Mouse (Mus musculus): ENCODE results near the gene Atg9a. TPM values are rescaled to one million over a fixed set of nuclear protein-coding genes. Genes with fewer than 3 reads are reported as not detected.

The Atg9a gene
- polyA plus RNA-seq, 1 experiment from 2014 or later: 26.2 TPM

DNA sequence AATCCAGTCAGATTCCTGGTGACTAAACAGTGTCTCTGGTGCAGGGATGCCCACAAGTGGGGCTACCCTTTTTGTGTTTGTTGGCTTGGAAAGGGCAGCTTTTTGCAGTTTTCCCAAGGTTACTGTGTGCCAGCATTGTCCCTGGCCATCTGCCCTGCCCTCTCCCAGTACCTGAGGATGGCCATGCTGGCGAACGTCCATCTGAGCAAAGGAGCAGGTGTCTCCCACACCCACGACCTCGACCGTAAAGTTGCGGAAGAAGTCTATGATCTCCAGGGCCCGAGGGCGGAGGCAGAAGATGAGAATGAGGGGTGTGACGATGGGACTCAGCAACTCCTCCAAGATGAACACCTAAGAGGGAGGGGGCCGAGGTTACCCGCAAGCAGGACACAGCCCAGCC is 6.5 kb downstream of the Atg9a start:
- H3K4me1 ChIP-seq: peaks cover 41% of the 10 kb centered on the region
- no peak overlapping the region for H3K9ac ChIP-seq
- no peak overlapping the region for H3K27ac ChIP-seq
- no peak overlapping the region for H3K4me3 ChIP-seq
- peaks cover 4% of the 10 kb centered on the region; the same call in 1 of the 2 replicates for H3K9me3 ChIP-seq (replicated peaks)
- ATAC-seq: no peak
- H3K36me3 ChIP-seq: peaks cover 88% of the 10 kb centered on the region
- no peaks in the 10 kb centered on the region for H3K27me3 ChIP-seq (replicated peaks)
- no peak overlapping the region for H3K4me2 ChIP-seq
- 89% methylated on average over 11 of the region's 11 CpGs for WGBS (ENCODE audit: insufficient replicate concordance)

DNA sequence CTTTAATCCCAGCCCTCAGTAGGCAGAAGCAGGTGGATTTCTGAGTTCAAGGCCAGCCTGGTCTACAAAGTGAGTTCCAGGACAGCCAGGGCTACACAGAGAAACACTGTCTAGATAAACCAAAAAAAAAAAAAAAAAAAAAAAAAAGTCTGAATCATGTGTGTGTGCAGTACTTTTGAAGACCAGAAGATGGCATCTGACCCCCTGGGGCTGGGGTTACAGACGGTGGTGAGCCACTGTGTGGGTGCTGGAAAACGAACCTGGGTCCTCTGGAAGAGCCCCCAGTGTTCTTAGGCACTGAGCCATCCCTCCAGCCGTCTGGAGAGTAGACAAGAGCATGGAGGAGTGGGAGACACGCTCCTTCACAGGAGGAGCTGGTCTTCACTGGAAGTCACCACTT is 9.8 kb downstream of the Atg9a start:
- no peak overlapping the region for H3K27ac ChIP-seq
- no peak for ATAC-seq
- peaks cover 41% of the 10 kb centered on the region for H3K4me1 ChIP-seq
- whole genome bisulfite sequencing (ENCODE audit: insufficient replicate concordance): 75% methylated on average over 4 of the region's 4 CpGs
- no peak overlapping the region for H3K4me2 ChIP-seq
- no peak overlapping the region for H3K4me3 ChIP-seq
- H3K27me3 ChIP-seq (replicated peaks): no peaks in the 10 kb centered on the region
- H3K9ac ChIP-seq: no peak overlapping the region
- peaks cover 81% of the 10 kb centered on the region for H3K36me3 ChIP-seq
- peaks cover 4% of the 10 kb centered on the region; the same call in 1 of the 2 replicates for H3K9me3 ChIP-seq (replicated peaks)

DNA sequence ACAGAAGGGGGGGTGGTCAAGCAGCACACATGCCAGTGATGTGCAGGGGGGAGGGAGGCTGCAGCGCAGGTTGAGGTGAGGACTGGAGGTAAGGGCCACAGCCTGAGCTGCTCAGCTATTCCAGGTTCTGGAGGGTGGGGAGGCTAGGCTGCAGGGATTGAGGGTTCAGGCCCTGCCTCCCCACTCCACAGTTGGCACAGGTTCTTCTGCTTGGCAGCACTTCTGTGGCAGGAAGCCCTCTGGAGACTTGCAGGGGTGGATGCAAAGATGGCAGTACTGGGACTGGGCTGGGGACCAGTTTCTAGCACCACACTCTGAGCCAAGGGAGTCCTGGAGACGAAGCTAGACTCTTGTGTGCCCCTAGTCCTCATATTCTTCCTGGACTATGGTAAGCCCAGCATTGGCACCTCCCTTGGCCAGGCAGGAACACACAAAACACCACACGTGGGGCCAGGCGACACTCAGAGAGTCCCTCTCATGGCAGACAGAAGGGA is 10.6 kb downstream of the Atg9a start:
- peaks cover 81% of the 10 kb centered on the region for H3K36me3 ChIP-seq

DNA sequence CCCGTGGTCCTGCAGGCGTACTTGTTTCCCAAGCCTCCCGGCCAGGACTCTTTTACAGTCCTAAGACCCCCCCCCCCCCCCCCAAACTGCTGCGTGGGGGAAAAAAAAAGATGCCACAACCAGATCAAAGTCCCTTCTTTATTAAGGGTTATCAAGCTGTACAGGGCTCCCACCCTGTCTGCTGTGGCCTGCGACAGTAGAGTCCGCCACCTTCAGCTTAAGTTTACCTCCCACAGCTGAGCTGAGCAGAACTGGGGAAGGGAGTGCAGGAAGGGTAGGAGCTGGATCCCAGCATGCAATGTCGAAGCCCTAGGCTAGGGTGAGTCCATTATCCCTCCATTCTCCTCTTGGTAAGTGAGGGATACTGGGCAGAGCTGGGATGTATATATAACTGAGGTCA is 11.3 kb downstream of the Atg9a start:
- no peaks in the 10 kb centered on the region for H3K27me3 ChIP-seq (replicated peaks)
- H3K9me3 ChIP-seq (replicated peaks): peaks cover 4% of the 10 kb centered on the region; the same call in 1 of the 2 replicates
- H3K4me1 ChIP-seq: peaks cover 45% of the 10 kb centered on the region
- H3K4me3 ChIP-seq: peak overlapping the region; percentile 87
- H3K4me2 ChIP-seq: peak overlapping the region; percentile 94
- no peak for ATAC-seq
- peaks cover 81% of the 10 kb centered on the region for H3K36me3 ChIP-seq
- 38% methylated on average over 7 of the region's 7 CpGs for WGBS (ENCODE audit: insufficient replicate concordance)
- H3K9ac ChIP-seq: peak overlapping the region; percentile 96
- H3K27ac ChIP-seq: peak overlapping the region; percentile 99

More for the DNA sequence above, 10.6 kb downstream of the Atg9a start:
- H3K4me2 ChIP-seq: peak overlapping the region; percentile 94; the same call in 1 of the 2 replicates
- peak overlapping the region; percentile 99 for H3K27ac ChIP-seq
- no peak overlapping the region for H3K4me3 ChIP-seq
- no peaks in the 10 kb centered on the region for H3K27me3 ChIP-seq (replicated peaks)
- peak overlapping the region; percentile 96; the same call in 1 of the 2 replicates for H3K9ac ChIP-seq
- no peak for ATAC-seq
- H3K4me1 ChIP-seq: peaks cover 45% of the 10 kb centered on the region
- 76% methylated on average over 4 of the region's 4 CpGs for WGBS (ENCODE audit: insufficient replicate concordance)
- H3K9me3 ChIP-seq (replicated peaks): peaks cover 4% of the 10 kb centered on the region; the same call in 1 of the 2 replicates

DNA sequence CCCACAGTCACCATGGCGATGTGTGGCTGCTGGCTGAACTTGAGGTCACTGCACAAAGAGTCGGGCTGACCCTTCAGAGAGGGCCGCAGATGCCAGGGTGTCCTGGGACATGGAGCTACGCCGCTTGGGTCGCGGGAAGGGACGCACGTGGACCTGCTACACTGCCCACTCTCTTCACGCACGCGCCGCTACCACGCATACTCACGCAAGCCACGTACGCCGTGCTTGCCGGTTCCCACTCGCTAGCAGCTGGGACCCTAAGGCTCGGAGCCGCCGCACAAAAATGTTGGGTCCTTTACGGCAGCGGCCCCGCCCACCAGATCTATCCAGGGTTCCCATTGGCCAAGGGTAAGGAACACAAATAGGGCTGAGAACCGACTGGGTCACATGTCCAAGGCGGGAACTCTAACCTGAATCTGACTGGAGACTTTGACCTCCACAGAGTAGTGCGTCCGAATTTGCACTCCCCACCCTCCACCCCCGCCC is 11.8 kb downstream of the Atg9a start, which contains the start of gene Abcb6:
Gene Abcb6 (minus strand): TSS at position 288 of the 486 bp plus-strand sequence.
- WGBS (ENCODE audit: insufficient replicate concordance): under 1% methylated on average over 31 of the region's 31 CpGs
- Histone ChIP-seq H3K27ac (peak within 1 kb of the TSS; percentile 99), H3K9ac (peak within 1 kb of the TSS; percentile 96), H3K4me3 (peak within 1 kb of the TSS; percentile 87), H3K4me2 (peak within 1 kb of the TSS; percentile 94), H3K36me3 (peaks cover 81% of the 10 kb centered on the region), H3K4me1 (peaks cover 48% of the 10 kb centered on the region), H3K9me3 (replicated peaks) (peaks cover 4% of the 10 kb centered on the region; the same call in 1 of the 2 replicates), H3K27me3 (replicated peaks) (no peaks in the 10 kb centered on the region)
- ATAC-seq: peak; percentile 90

DNA sequence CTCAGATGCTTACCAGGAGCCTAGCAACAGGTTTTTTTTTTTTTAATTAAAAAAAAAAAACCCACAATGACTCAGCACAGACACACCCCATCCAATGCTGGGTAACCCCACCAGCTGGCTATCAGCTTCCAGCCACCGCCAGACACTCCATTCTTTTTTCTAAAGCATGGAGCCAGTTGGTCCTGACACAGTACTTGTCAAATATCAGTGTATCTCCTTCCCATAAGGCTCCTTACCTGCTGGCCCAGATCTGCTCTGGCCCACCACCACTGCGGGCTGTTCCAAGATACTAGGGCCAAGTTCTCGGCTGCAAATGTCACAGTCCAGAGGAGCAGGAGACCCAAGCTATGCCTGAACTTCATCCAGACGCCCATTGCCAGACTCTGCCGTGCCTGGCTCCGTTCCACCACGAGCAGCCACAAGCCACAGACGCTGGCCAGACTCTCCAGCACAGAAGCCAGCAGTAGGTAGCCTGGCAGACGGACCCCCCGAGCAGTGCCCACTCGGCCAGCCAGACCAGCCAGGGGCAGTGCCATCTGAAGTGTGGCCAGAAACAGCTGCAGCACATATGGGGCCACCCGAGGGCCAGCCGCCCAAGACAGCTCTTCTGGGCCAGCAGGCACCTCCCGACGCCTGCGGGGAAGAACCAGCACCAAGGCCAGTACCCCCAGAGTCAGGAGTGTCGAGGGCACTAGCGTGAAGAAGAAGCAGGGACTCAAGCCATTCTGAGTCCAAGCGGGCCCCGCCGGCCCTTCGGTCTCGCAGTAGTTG is 12.5 kb downstream of the Atg9a start:
- peak overlapping the region; percentile 87 for H3K4me3 ChIP-seq
- peak overlapping the region; percentile 99 for H3K27ac ChIP-seq
- H3K4me1 ChIP-seq: peaks cover 48% of the 10 kb centered on the region

DNA sequence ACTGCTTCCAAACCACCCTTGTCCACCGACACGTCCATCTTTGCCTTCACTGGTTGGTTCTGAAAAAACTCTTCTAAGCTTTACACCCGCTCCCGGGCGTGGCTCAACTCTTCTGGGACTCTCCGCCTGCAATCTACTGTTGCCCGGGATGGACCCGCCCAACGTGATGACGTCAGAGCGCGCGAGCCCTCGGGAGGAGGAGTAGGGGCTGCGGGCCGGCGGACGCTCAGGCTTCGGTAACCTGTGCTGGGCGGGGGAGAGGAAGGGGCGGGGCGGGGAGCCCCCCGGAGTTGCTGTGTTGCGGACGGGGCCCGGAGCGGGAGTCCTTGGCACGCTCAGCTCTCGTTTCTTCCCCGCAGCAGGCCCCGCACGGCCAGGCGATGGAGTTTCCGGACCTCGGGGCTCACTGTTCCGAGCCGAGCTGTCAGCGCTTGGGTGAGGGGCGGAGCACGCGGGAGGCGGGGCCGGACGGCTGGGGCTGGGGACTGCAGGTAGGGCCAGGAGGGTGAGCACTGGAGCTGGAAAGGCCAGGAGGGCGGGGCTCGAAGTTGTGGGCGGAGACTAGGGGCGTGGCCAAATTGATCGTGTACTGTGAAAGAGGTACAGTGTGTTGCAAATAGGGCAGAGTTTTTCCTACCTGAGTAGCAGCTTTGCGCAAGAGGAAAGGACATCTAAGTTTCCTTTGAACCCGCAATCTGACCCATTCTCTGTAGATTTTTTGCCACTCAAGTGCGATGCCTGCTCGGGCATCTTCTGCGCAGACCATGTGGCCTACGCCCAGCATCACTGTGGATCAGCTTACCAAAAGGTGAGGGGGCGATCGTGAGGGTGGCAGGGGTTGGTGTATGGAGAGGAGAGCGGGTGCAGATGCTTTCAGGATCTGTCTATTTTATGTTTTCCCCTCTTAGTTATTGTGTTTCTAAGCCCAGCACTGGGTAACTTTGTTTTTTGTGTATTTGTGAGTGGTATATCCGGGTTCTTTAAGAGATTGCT is 23.2 kb downstream of the Atg9a start, which contains the start of gene Zfand2b:
Gene Zfand2b (plus strand): TSS at position 175 of the 993 bp plus-strand sequence.
- ATAC-seq: peak; percentile 96
- Histone ChIP-seq H3K4me2 (peak within 1 kb of the TSS; percentile 82), H3K4me3 (peak within 1 kb of the TSS; percentile 83), H3K9ac (peak within 1 kb of the TSS; percentile 87), H3K36me3 (peaks cover 43% of the 10 kb centered on the region), H3K27ac (peak within 1 kb of the TSS; percentile 97), H3K9me3 (replicated peaks) (no peaks in the 10 kb centered on the region), H3K27me3 (replicated peaks) (no peaks in the 10 kb centered on the region), H3K4me1 (peaks cover 33% of the 10 kb centered on the region)
- WGBS (ENCODE audit: insufficient replicate concordance): 1% methylated on average over 53 of the region's 59 CpGs

More for the DNA sequence above, 12.5 kb downstream of the Atg9a start:
- peak overlapping the region; percentile 94 for H3K4me2 ChIP-seq
- peaks cover 81% of the 10 kb centered on the region for H3K36me3 ChIP-seq
- ATAC-seq: peak; percentile 78
- no peaks in the 10 kb centered on the region for H3K27me3 ChIP-seq (replicated peaks)
- peak overlapping the region; percentile 96 for H3K9ac ChIP-seq
- WGBS (ENCODE audit: insufficient replicate concordance): 3% methylated on average over 23 of the region's 23 CpGs
- H3K9me3 ChIP-seq (replicated peaks): peaks cover 4% of the 10 kb centered on the region; the same call in 1 of the 2 replicates

DNA sequence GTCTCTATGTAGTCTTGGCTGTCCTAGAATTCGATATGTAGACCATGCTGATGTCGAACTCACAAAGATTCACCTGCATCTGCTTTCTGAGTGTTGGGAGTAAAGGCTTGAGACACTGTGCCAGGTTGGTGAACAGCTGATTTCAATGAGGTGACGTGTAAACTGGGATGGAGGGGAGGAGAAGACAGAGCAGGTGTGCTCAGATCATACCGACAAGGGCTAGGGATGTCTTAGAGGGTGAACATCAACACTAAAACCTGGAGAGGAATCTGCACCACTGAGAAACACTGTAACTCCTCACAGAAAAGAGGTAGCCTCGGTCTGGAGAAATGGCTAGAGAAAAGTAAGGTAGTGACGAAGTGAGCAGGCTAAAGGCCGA is 23.9 kb downstream of the Atg9a start:
- WGBS (ENCODE audit: insufficient replicate concordance): 10% methylated on average over 7 of the region's 7 CpGs
- Histone ChIP-seq H3K4me1 (peaks cover 33% of the 10 kb centered on the region), H3K9me3 (replicated peaks) (no peaks in the 10 kb centered on the region), H3K36me3 (peaks cover 36% of the 10 kb centered on the region), H3K27ac (peak overlapping the region; percentile 97), H3K27me3 (replicated peaks) (no peaks in the 10 kb centered on the region), H3K4me2 (peak overlapping the region; percentile 82), H3K9ac (peak overlapping the region; percentile 87), H3K4me3 (peak overlapping the region; percentile 83)
- ATAC-seq: peak; percentile 30

DNA sequence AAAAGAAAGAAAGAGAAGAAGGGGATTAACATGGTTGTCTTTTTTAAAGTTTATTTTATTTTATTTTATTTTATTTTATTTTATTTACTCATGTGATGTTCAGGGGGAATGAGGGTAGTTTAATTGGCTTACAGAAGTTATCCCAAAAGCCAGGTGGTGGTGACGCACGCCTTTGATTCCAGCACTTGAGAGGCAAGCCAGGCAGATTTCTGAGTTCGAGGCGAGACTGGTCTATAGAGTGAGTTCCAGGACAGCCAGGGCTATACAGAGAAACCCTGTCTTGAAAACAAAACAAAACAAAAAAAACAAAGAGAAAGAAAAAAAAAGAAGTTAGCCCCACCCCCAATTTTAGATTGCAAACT is 31.8 kb downstream of the Atg9a start:
- Histone ChIP-seq H3K9me3 (replicated peaks) (no peaks in the 10 kb centered on the region), H3K27ac (peak overlapping the region; percentile 93), H3K36me3 (no peaks in the 10 kb centered on the region), H3K4me1 (peaks cover 45% of the 10 kb centered on the region), H3K4me3 (0 out of 2 replicates have a peak overlapping the region, but pooled peaks have one; percentile 6), H3K4me2 (peak overlapping the region; percentile 44), H3K9ac (peak overlapping the region; percentile 40), H3K27me3 (replicated peaks) (no peaks in the 10 kb centered on the region)
- WGBS (ENCODE audit: insufficient replicate concordance): 36% methylated on average over 4 of the region's 4 CpGs
- peak; percentile 68 for ATAC-seq

DNA sequence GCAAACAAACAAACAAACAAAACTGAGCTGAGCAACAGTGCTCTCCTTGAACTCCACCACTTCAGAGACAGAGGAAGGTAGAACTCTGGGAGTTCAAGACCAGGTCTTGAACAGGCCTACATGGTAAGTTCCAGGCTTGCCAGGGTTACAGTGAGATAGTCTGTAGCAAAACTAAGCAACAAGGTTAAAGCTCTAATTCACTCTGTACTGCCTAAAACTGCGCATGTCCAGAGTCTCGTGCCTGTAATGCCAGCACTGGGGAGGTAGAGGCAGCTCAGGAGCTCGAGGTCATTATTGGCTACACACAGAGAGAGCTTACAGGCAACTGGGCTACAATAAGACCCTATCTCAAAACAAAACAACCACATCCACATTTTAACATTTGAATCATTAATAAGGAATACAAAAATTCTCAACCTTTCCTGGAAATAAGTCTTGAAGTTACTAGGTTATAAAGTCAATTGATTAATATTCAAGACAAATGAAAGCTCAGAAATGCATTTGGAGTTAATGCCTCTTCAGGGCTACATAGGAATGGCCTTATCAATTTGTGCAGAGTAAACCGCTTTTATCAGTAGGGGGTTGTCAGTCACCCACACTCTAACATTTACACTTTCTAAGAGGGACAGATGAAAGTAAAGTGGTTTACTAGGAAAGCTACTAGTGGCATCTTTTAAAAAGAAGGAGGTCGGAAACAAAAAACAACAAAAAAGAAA is 32.3 kb downstream of the Atg9a start:
- Histone ChIP-seq H3K27me3 (replicated peaks) (no peaks in the 10 kb centered on the region), H3K4me1 (peaks cover 50% of the 10 kb centered on the region), H3K36me3 (no peaks in the 10 kb centered on the region), H3K4me3 (no peak overlapping the region), H3K9ac (peak overlapping the region; percentile 50; the same call in 1 of the 2 replicates), H3K27ac (peak overlapping the region; percentile 93), H3K9me3 (replicated peaks) (no peaks in the 10 kb centered on the region), H3K4me2 (peak overlapping the region; percentile 44)
- ATAC-seq: peak; percentile 94
- 27% methylated on average over 5 of the region's 5 CpGs for WGBS (ENCODE audit: insufficient replicate concordance)

DNA sequence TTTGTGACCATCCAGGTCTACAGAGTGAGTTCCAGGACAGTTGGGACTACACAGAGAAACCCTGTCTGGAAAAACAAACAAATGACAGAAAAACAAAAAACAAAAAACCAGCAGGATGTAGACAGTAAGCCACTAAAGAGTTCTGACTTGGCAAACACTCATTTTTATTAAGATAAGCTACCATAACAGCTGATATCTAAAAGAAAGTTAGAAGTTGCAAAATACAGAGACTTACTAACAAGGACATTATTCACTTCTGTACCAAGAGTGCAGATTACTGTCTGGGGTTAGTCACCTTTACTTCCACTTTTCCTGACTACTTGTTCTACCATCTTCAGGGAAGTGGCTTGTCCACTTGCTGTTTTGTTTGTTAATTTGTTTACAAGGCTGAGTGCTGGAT is 33.0 kb downstream of the Atg9a start:
- Histone ChIP-seq H3K4me1 (peaks cover 50% of the 10 kb centered on the region), H3K9me3 (replicated peaks) (no peaks in the 10 kb centered on the region), H3K27ac (peak overlapping the region; percentile 93), H3K4me3 (no peak overlapping the region), H3K9ac (peak overlapping the region; percentile 50; the same call in 1 of the 2 replicates), H3K27me3 (replicated peaks) (no peaks in the 10 kb centered on the region), H3K36me3 (no peaks in the 10 kb centered on the region), H3K4me2 (no peak overlapping the region)
- no peak for ATAC-seq

Measured in liver, embryonic 12.5 days (tissue).